In the genomic region with DNA sequence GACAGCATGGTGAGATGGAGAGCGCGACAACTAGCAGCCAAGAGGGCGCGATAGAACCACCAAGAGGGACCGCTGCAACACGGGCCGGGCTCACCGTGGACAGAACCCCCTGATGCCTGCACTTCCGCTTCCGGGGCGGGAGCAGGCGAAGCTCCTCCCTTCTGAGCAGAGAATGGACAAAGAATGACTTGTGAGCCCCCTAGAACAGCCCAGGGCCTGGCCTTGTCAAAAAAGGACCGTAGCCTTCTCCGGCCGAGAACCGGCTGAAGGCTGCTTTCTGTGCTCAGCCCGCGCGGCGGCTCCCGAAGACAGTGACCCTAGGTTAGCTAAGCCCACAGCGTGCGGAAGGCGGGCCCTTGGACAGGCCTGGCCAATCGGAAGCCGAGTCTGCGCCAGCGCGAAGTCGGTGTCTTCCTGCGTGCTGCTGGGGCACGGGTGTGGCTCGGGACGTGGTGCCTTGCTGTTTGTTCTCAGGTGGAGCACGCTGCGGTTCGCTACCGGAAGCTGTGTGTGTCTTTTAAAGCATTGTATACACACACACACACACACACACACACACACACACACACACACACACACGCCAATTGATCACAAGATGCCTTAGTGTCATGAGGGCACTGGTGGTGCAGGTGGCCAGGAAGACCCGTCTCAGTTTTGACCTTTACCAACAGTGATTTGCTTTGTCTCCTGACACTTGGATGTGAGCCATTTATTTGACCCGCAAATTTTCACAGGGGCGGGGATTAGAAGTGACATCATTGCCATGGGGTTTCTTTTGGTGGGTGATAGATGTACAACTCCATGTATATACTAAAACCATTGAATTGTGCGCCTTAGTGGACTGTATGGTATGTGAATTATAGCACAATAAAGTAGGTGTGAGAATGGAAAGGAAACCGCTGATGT, we compare ENCODE assay signal across 8 mouse cellular contexts. TPM values are rescaled to one million over a fixed set of nuclear protein-coding genes. Genes with fewer than 3 reads are reported as not detected.
DNase-seq lines count a peak whose midpoint lies in the region; ATAC-seq and TF ChIP-seq lines count a peak whose summit lies in the region.

TSS of gene Sec11a (minus strand) at position 336 of the 906 bp plus-strand sequence.

- H3K4me2 ChIP-seq in hindbrain, postnatal 0 days (ENCODE audit: low read depth, low read length) = peak within 1 kb of the TSS; percentile 97

- WGBS in hindbrain, postnatal 0 days = 2% methylated on average over 44 of the region's 44 CpGs

- peak; percentile 97 for DNase-seq in ZHBTc4 (ENCODE audit: low read depth, low spot score)
- DNase-seq in gastrocnemius, adult 2 months = peak; percentile 96
- peak; percentile 96 for DNase-seq in hindbrain, postnatal 0 days (ENCODE audit: low spot score)
- DNase-seq in left cerebral cortex, adult 2 months (ENCODE audit: extremely low spot score in 1 of 2, low spot score in 2 of 2) = peak; percentile 94
- DNase-seq in right cerebral cortex, adult 2 months (ENCODE audit: low spot score in 2 of 2) = peak; percentile 95 to 98
- peak; percentile 95 for DNase-seq in urinary bladder, postnatal 14 days (ENCODE audit: low spot score)

- ATAC-seq in common myeloid progenitor, adult 5-6 weeks (replicated peaks; ENCODE audit: low read depth, poor library complexity, severe bottlenecking) = peak; percentile 99
- peak; percentile 99 for ATAC-seq in hindbrain, postnatal 0 days
- ATAC-seq in megakaryocyte, adult 5-6 weeks (ENCODE audit: poor library complexity, severe bottlenecking) = peak; percentile 99

- no peaks in the 10 kb centered on the region for H3K9me3 ChIP-seq in hindbrain, postnatal 0 days (ENCODE audit: low read length)

- no peaks in the 10 kb centered on the region for H3K36me3 ChIP-seq in hindbrain, postnatal 0 days (ENCODE audit: insufficient read depth, low read length)

- H3K4me3 ChIP-seq in gastrocnemius, adult 2 months = peak within 1 kb of the TSS; percentile 94
- peak within 1 kb of the TSS; percentile 68 for H3K4me3 ChIP-seq in hindbrain, postnatal 0 days (ENCODE audit: low read length)
- peak within 1 kb of the TSS; percentile 97 for H3K4me3 ChIP-seq in left cerebral cortex, adult 2 months

- no peaks in the 10 kb centered on the region for H3K27me3 ChIP-seq in hindbrain, postnatal 0 days (ENCODE audit: insufficient read depth, low read length)

- H3K4me1 ChIP-seq in hindbrain, postnatal 0 days (ENCODE audit: insufficient read depth, low read length) = peaks cover 2% of the 10 kb centered on the region; the same call in 1 of the 2 replicates

- peak within 1 kb of the TSS; percentile 98 for H3K27ac ChIP-seq in gastrocnemius, adult 2 months
- peak within 1 kb of the TSS; percentile 98 for H3K27ac ChIP-seq in hindbrain, postnatal 0 days
- peak within 1 kb of the TSS; percentile 100 for H3K27ac ChIP-seq in left cerebral cortex, adult 2 months

- intact Hi-C loops in gastrocnemius, adult 2 months (cut with DNase I) = loop anchor here (5.0 kb wide), 1 partner anchor 40 kb away; no protein-coding TSS in a partner anchor
- intact Hi-C loops in left cerebral cortex, adult 2 months (cut with DNase I) = loop anchor here (1.0 to 5.0 kb wide), 3 partner anchors 45 to 208 kb away; partner anchors contain the start of gene Zfp592

- H3K9ac ChIP-seq in hindbrain, postnatal 0 days (replicated peaks; ENCODE audit: low read length) = peak within 1 kb of the TSS; percentile 75

- TF ChIP-seq CTCF in gastrocnemius, adult 2 months (IDR thresholded peaks at IDR 0.05) = peak; percentile 21; the same call in 1 of the 2 replicates
- 0 out of 2 replicates have a peak, but pooled peaks have one; percentile 1 for TF ChIP-seq CTCF in hindbrain, postnatal 0 days (IDR thresholded peaks at IDR 0.05; ENCODE audit: low read depth)
- no peak for TF ChIP-seq CTCF in left cerebral cortex, adult 2 months (IDR thresholded peaks at IDR 0.05)

RNA-seq across cellular contexts. Expression of gene Sec11a, which starts in this region (rescaled TPM):
- total RNA-seq in common myeloid progenitor, adult 5-6 weeks (2017) = 333 and 351 TPM in 2 replicates
- total RNA-seq in gastrocnemius, adult 2 months (2021) = 10 to 100 TPM; 21.4 to 31.5 TPM
- total RNA-seq in hindbrain, postnatal 0 days (2014; rRNA removed) = 46.6 and 48.1 TPM in 2 replicates
- 140 and 144 TPM in 2 replicates for polyA plus RNA-seq in hindbrain, postnatal 0 days (2015; fragmentation: Nextera tagmentation; extraction: Ambion mirVana)
- 10 to 100 TPM; 49.0 to 51.3 TPM for total RNA-seq in left cerebral cortex, adult 2 months (2021)
- 139 and 169 TPM in 2 replicates for total RNA-seq in megakaryocyte, adult 5-6 weeks (2015)
- 344 and 355 TPM in 2 replicates for total RNA-seq in megakaryocyte, adult 5-6 weeks (2017)

Comparison
In these comparisons a context has a peak if more than half of its experiments do, and no peak if none do; other contexts are left out.
1. Peak in every context shown above with its lines: DNase-seq, ATAC-seq, H3K4me3 ChIP-seq and H3K27ac ChIP-seq.